22 mouse cellular contexts compared by ENCODE assay signal in the genomic region with DNA sequence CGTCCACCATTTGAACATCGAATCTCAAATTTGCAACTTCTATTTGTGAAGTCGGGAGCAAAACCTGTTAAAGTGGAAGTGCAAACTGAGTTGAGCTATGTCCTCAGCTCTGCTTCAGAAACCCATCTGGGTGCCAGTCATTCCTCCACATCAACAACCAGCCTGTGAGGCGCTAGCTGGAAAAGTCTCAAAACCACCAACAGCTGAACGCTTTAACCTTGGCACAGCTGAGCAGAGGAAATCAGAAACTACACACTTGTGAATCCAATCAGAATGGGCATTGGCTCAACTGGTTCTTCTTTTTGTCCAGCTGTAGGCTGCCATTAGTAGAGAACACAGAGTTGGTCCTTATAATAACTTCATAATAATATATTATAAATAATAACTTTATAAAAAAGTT.
DNase-seq lines count a peak whose midpoint lies in the region; ATAC-seq and TF ChIP-seq lines count a peak whose summit lies in the region.
"Had no signal": no experiment of that assay in that cellular context is flagged by ENCODE, and none has a peak within 500 bp of the region (broad histone marks: within the 10 kb centered on the region; RNA-seq: fewer than 3 reads in every experiment).

No protein-coding gene starts in this region.

- H3K36me3 ChIP-seq in forebrain, embryonic 14.5 days (ENCODE audit: control insufficient read depth, insufficient read depth, low read length) = no peaks in the 10 kb centered on the region
- no peaks in the 10 kb centered on the region for H3K36me3 ChIP-seq in forebrain, embryonic 11.5 days (ENCODE audit: control insufficient read depth, insufficient read depth, low read length)
- H3K36me3 ChIP-seq in C2C12 (ENCODE audit: control insufficient read depth, insufficient read depth) = no peaks in the 10 kb centered on the region
- H3K36me3 ChIP-seq in neural tube, embryonic 15.5 days = no peaks in the 10 kb centered on the region
- H3K36me3 ChIP-seq: embryonic facial prominence, embryonic 12.5 days; forebrain, embryonic 15.5 days; heart, embryonic 10.5 days; hindbrain, embryonic 12.5 days had no signal

- H3K4me1 ChIP-seq in forebrain, embryonic 14.5 days (ENCODE audit: control insufficient read depth, insufficient read depth, low read length) = no peaks in the 10 kb centered on the region
- no peaks in the 10 kb centered on the region for H3K4me1 ChIP-seq in forebrain, embryonic 11.5 days (replicated peaks; ENCODE audit: control insufficient read depth, insufficient read depth, low read length)
- H3K4me1 ChIP-seq in neural tube, embryonic 15.5 days = no peaks in the 10 kb centered on the region
- H3K4me1 ChIP-seq: embryonic facial prominence, embryonic 12.5 days; forebrain, embryonic 15.5 days; heart, embryonic 10.5 days; hindbrain, embryonic 12.5 days had no signal

- H3K79me2 ChIP-seq in C2C12 (ENCODE audit: control insufficient read depth, insufficient read depth) = no peaks in the 10 kb centered on the region

- H3K4me2 ChIP-seq in forebrain, embryonic 14.5 days (ENCODE audit: low read length) = no peak overlapping the region
- H3K4me2 ChIP-seq in forebrain, embryonic 11.5 days (ENCODE audit: low read depth, low read length, severe bottlenecking) = no peak overlapping the region
- H3K4me2 ChIP-seq in neural tube, embryonic 15.5 days = no peak overlapping the region
- H3K4me2 ChIP-seq: embryonic facial prominence, embryonic 12.5 days; forebrain, embryonic 15.5 days; hindbrain, embryonic 12.5 days had no signal

- WGBS in forebrain, embryonic 14.5 days = 83% methylated on average over 5 of the region's 5 CpGs
- 88% methylated on average over 5 of the region's 5 CpGs for WGBS in forebrain, embryonic 11.5 days
- 90% methylated on average over 5 of the region's 5 CpGs for WGBS in neural tube, embryonic 15.5 days

- no peaks in the 10 kb centered on the region for H3K27me3 ChIP-seq in forebrain, embryonic 14.5 days (replicated peaks; ENCODE audit: control insufficient read depth, insufficient read depth, low read length)
- H3K27me3 ChIP-seq in forebrain, embryonic 11.5 days (ENCODE audit: control insufficient read depth, insufficient read depth, low read length) = no peaks in the 10 kb centered on the region
- no peaks in the 10 kb centered on the region for H3K27me3 ChIP-seq in C2C12 (ENCODE audit: control insufficient read depth, insufficient read depth, insufficient read length)
- H3K27me3 ChIP-seq in neural tube, embryonic 15.5 days (replicated peaks) = no peaks in the 10 kb centered on the region
- H3K27me3 ChIP-seq: embryonic facial prominence, embryonic 12.5 days; forebrain, embryonic 15.5 days; hindbrain, embryonic 12.5 days had no signal

- H3K27ac ChIP-seq in forebrain, embryonic 14.5 days (ENCODE audit: low read depth, low read length) = no peak overlapping the region
- H3K27ac ChIP-seq in forebrain, embryonic 11.5 days (ENCODE audit: low read depth, low read length) = no peak overlapping the region
- no peak overlapping the region for H3K27ac ChIP-seq in neural tube, embryonic 15.5 days (replicated peaks)
- H3K27ac ChIP-seq: embryonic facial prominence, embryonic 12.5 days; forebrain, embryonic 15.5 days; heart, embryonic 10.5 days; hindbrain, embryonic 12.5 days; hindbrain, postnatal 0 days had no signal

- no peaks in the 10 kb centered on the region for H3K9me3 ChIP-seq in forebrain, embryonic 14.5 days (replicated peaks; ENCODE audit: control insufficient read depth, low read length)
- H3K9me3 ChIP-seq in forebrain, embryonic 11.5 days (ENCODE audit: control insufficient read depth, low read length) = no peaks in the 10 kb centered on the region
- H3K9me3 ChIP-seq in neural tube, embryonic 15.5 days (replicated peaks) = no peaks in the 10 kb centered on the region
- H3K9me3 ChIP-seq: embryonic facial prominence, embryonic 12.5 days; forebrain, embryonic 15.5 days; heart, embryonic 10.5 days; hindbrain, embryonic 12.5 days had no signal

- no peaks in the 10 kb centered on the region for H3K79me3 ChIP-seq in C2C12 (ENCODE audit: low read depth)

- TF ChIP-seq POLR2A in brain, embryonic 14.5 days (IDR thresholded peaks at IDR 0.05; ENCODE audit: borderline replicate concordance, extremely low read depth, insufficient read depth, insufficient read length, poor library complexity, severe bottlenecking) = no peak

- H3ac ChIP-seq in C2C12 (ENCODE audit: control insufficient read depth, insufficient read length, low read depth) = no peak overlapping the region

- ATAC-seq in forebrain, embryonic 14.5 days = no peak
- no peak for ATAC-seq in forebrain, embryonic 11.5 days (replicated peaks; ENCODE audit: low FRiP score)
- ATAC-seq in neural tube, embryonic 15.5 days (ENCODE audit: low FRiP score) = no peak
- no peak for ATAC-seq in frontal cortex, adult (ENCODE audit: low TSS enrichment)
- ATAC-seq: forebrain, embryonic 15.5 days; hindbrain, postnatal 0 days had no signal

- TF ChIP-seq CTCF in C2C12 (IDR thresholded peaks at IDR 0.05; ENCODE audit: control insufficient read depth, insufficient read depth, insufficient read length) = no peak
- no peak for TF ChIP-seq CTCF in brain, embryonic 14.5 days (IDR thresholded peaks at IDR 0.05; ENCODE audit: borderline replicate concordance, extremely low read depth, insufficient read depth, insufficient read length)

- H3K4me3 ChIP-seq in forebrain, embryonic 14.5 days (ENCODE audit: low read depth, low read length) = no peak overlapping the region
- H3K4me3 ChIP-seq in forebrain, embryonic 11.5 days (ENCODE audit: low read depth, low read length) = no peak overlapping the region
- no peak overlapping the region for H3K4me3 ChIP-seq in C2C12 (ENCODE audit: insufficient read depth, poor library complexity, severe bottlenecking)
- no peak overlapping the region for H3K4me3 ChIP-seq in neural tube, embryonic 15.5 days (replicated peaks)
- H3K4me3 ChIP-seq: embryonic facial prominence, embryonic 12.5 days; forebrain, embryonic 15.5 days; heart, embryonic 10.5 days; hindbrain, embryonic 12.5 days had no signal

- DNase-seq in forebrain, embryonic 14.5 days (ENCODE audit: low spot score) = peak; percentile 8
- DNase-seq in forebrain, embryonic 11.5 days (ENCODE audit: low spot score) = no peak
- DNase-seq in brain, embryonic 14.5 days (ENCODE audit: low read depth) = peak; percentile 13
- DNase-seq in gastrocnemius, postnatal 25 days = peak; percentile 7
- DNase-seq in cerebellum, postnatal 36 days = no peak
- DNase-seq: adrenal gland, postnatal 14 days; cerebellum, adult 18-20 months; cerebellum, postnatal 10 days; embryo, embryonic 11 days; heart, adult 11 months; heart, postnatal 10 days; heart, postnatal 4 days; kidney, adult 11 months; kidney, adult 9 months had no signal

- H3K9ac ChIP-seq in forebrain, embryonic 14.5 days (ENCODE audit: low read length) = no peak overlapping the region
- no peak overlapping the region for H3K9ac ChIP-seq in forebrain, embryonic 11.5 days (ENCODE audit: low read length)
- no peak overlapping the region for H3K9ac ChIP-seq in neural tube, embryonic 15.5 days (replicated peaks)
- H3K9ac ChIP-seq: embryonic facial prominence, embryonic 12.5 days; forebrain, embryonic 15.5 days; hindbrain, embryonic 12.5 days had no signal

TF ChIP-seq in C2C12, 6 proteins besides CTCF, POLR2A, EP300 and RAD21:
- TF ChIP-seq MYOD1 (IDR thresholded peaks at IDR 0.05; ENCODE audit: control insufficient read depth, insufficient read length, low read depth) (peak; percentile 25), MAX (IDR thresholded peaks at IDR 0.05) (no peak), USF1 (IDR thresholded peaks at IDR 0.05; ENCODE audit: low read depth) (no peak), MYOG (IDR thresholded peaks at IDR 0.05; ENCODE audit: control insufficient read depth, extremely low read depth, insufficient read length) (no peak)

Comparison
In these comparisons a context has a peak if more than half of its experiments do, and no peak if none do; other contexts are left out.
1. DNase-seq: peak in forebrain, embryonic 14.5 days (single experiment), brain, embryonic 14.5 days (single experiment) and gastrocnemius, postnatal 25 days (single experiment); none in forebrain, embryonic 11.5 days (single experiment) and cerebellum, postnatal 36 days (0 of 2).